Mouse (Mus musculus): ENCODE results near the gene Bean1. TPM values are rescaled to one million over a fixed set of nuclear protein-coding genes. Genes with fewer than 3 reads are reported as not detected.

The Bean1 gene
- total and polyA plus RNA-seq, 3 experiments = not detected

- no peak for DNase-seq (ENCODE audit: low read depth, low spot score)
- Histone ChIP-seq H3K4me1 (ENCODE audit: control insufficient read depth in 1 of 2, insufficient read depth in 2 of 2, low read length in 2 of 2) (no peaks in the 10 kb centered on the region), H3K27ac (ENCODE audit: control insufficient read depth, low read depth, low read length) (no peak overlapping the region), H3K36me3 (ENCODE audit: control insufficient read depth in 1 of 2, insufficient read depth in 2 of 2, low read length in 2 of 2) (no peaks in the 10 kb centered on the region), H3K4me3 (ENCODE audit: control insufficient read depth in 1 of 2, insufficient read depth in 1 of 2, low read depth in 2 of 2, low read length in 2 of 2) (no peak overlapping the region), H3K9me3 (replicated peaks; ENCODE audit: insufficient read depth, low read length) (no peaks in the 10 kb centered on the region), H3K9ac (ENCODE audit: control insufficient read depth, low read depth, low read length, poor library complexity, severe bottlenecking) (no peak overlapping the region), H3K79me2 (ENCODE audit: control insufficient read depth, insufficient read depth, low read length, poor library complexity) (no peaks in the 10 kb centered on the region), H3K27me3 (ENCODE audit: control insufficient read depth in 1 of 2, insufficient read depth in 2 of 2, low read length in 2 of 2) (no peaks in the 10 kb centered on the region)
- no peak for TF ChIP-seq TBP (IDR thresholded peaks at IDR 0.05; ENCODE audit: low read depth, low read length)
Observed at GRCm38 (mm10) chr8:104190777-104191468, 20.7 kb downstream of the Bean1 start.

- Histone ChIP-seq H3K27ac (ENCODE audit: control insufficient read depth, low read depth, low read length) (no peak overlapping the region), H3K9me3 (replicated peaks; ENCODE audit: insufficient read depth, low read length) (no peaks in the 10 kb centered on the region), H3K4me3 (ENCODE audit: control insufficient read depth in 1 of 2, insufficient read depth in 1 of 2, low read depth in 2 of 2, low read length in 2 of 2) (no peak overlapping the region), H3K27me3 (ENCODE audit: control insufficient read depth in 1 of 2, insufficient read depth in 2 of 2, low read length in 2 of 2) (no peaks in the 10 kb centered on the region), H3K9ac (ENCODE audit: control insufficient read depth, low read depth, low read length, poor library complexity, severe bottlenecking) (no peak overlapping the region), H3K36me3 (ENCODE audit: control insufficient read depth in 1 of 2, insufficient read depth in 2 of 2, low read length in 2 of 2) (no peaks in the 10 kb centered on the region), H3K79me2 (ENCODE audit: control insufficient read depth, insufficient read depth, low read length, poor library complexity) (no peaks in the 10 kb centered on the region), H3K4me1 (ENCODE audit: control insufficient read depth in 1 of 2, insufficient read depth in 2 of 2, low read length in 2 of 2) (no peaks in the 10 kb centered on the region)
- TF ChIP-seq USF1 (IDR thresholded peaks at IDR 0.05; ENCODE audit: low read depth, low read length) (no peak), EP300 (IDR thresholded peaks at IDR 0.05; ENCODE audit: low read depth in 1 of 2, low read length in 2 of 2) (no peak), POLR2AphosphoS5 (IDR thresholded peaks at IDR 0.05; ENCODE audit: borderline replicate concordance, low read depth, low read length) (no peak), CTCF (IDR thresholded peaks at IDR 0.05 in 2 of 3, conservative IDR thresholded peaks at IDR 0.05 in 1 of 3; ENCODE audit: control insufficient read depth in 1 of 3, insufficient read depth in 1 of 3, low read depth in 2 of 3, low read length in 3 of 3, poor library complexity in 1 of 3, severe bottlenecking in 1 of 3) (no peak), SIN3A (IDR thresholded peaks at IDR 0.05; ENCODE audit: low read length) (no peak), MXI1 (IDR thresholded peaks at IDR 0.05; ENCODE audit: low read depth, low read length) (no peak), USF2 (IDR thresholded peaks at IDR 0.05; ENCODE audit: borderline replicate concordance in 1 of 2, insufficient read depth in 1 of 2, low read depth in 1 of 2, low read length in 2 of 2) (no peak), HCFC1 (IDR thresholded peaks at IDR 0.05; ENCODE audit: low read depth, low read length) (no peak), NRF1 (IDR thresholded peaks at IDR 0.05; ENCODE audit: insufficient read depth, low read depth, low read length, poor library complexity, severe bottlenecking) (no peak), MAFK (IDR thresholded peaks at IDR 0.05; ENCODE audit: borderline replicate concordance, low read depth, low read length) (no peak), UBTF (IDR thresholded peaks at IDR 0.05; ENCODE audit: borderline replicate concordance, insufficient read depth, low read depth, low read length) (no peak), GABPA (IDR thresholded peaks at IDR 0.05; ENCODE audit: low read depth, low read length) (no peak), CHD1 (IDR thresholded peaks at IDR 0.05; ENCODE audit: low read depth, low read length) (no peak), TAL1 (IDR thresholded peaks at IDR 0.05; ENCODE audit: low read length) (no peak)
- no peak for DNase-seq (ENCODE audit: low read depth, low spot score)
Observed at GRCm38 (mm10) chr8:104191496-104191895, 21.3 kb downstream of the Bean1 start.
